Mouse (Mus musculus): ENCODE results near the gene Snu13.

Snu13 gene

GRCm38 (mm10) chr15:82047080-82047883 lies at the start of gene Snu13:
Snu13 (minus strand) TSS chr15:82047598.
- in situ Hi-C loops (cut with MboI, MseI), result loop anchor here (5.0 kb wide), 1 partner anchor 95 kb away; no protein-coding TSS in a partner anchor

- in situ Hi-C loops (cut with MboI, MseI), result no loop called here
Observed at GRCm38 (mm10) chr15:82091061-82091460, 43.7 kb upstream of the Snu13 start.

- in situ Hi-C loops (cut with MboI, MseI), result no loop called here
Observed at GRCm38 (mm10) chr15:82087266-82087665, 39.9 kb upstream of the Snu13 start.

GRCm38 (mm10) chr15:82086131-82086530 lies 38.7 kb upstream of the Snu13 start:
- in situ Hi-C loops (cut with MboI, MseI), result no loop called here

- in situ Hi-C loops (cut with MboI, MseI), result no loop called here
Observed at GRCm38 (mm10) chr15:82085606-82086005, 38.2 kb upstream of the Snu13 start.

- in situ Hi-C loops (cut with MboI, MseI), result no loop called here
Observed at GRCm38 (mm10) chr15:82081161-82081560, 33.8 kb upstream of the Snu13 start.

- in situ Hi-C loops (cut with MboI, MseI), result no loop called here
Observed at GRCm38 (mm10) chr15:82079883-82080282, 32.5 kb upstream of the Snu13 start.

GRCm38 (mm10) chr15:82073490-82073889 lies 26.1 kb upstream of the Snu13 start:
- in situ Hi-C loops (cut with MboI, MseI), result no loop called here

- in situ Hi-C loops (cut with MboI, MseI), result no loop called here
Observed at GRCm38 (mm10) chr15:82071816-82072469, 24.5 kb upstream of the Snu13 start.

- in situ Hi-C loops (cut with MboI, MseI), result no loop called here
Observed at GRCm38 (mm10) chr15:82069898-82070297, 22.5 kb upstream of the Snu13 start, which contains the start of gene Mei1. Mei1 (plus strand) TSS chr15:82069996.

GRCm38 (mm10) chr15:82065511-82065910 lies 18.1 kb upstream of the Snu13 start:
- in situ Hi-C loops (cut with MboI, MseI), result no loop called here

GRCm38 (mm10) chr15:82063909-82064308 lies 16.5 kb upstream of the Snu13 start:
- in situ Hi-C loops (cut with MboI, MseI), result loop anchor here (5.0 kb wide), 1 partner anchor 163 kb away; no protein-coding TSS in a partner anchor

GRCm38 (mm10) chr15:82058719-82059201 lies 11.4 kb upstream of the Snu13 start, which contains the start of gene 4930407I10Rik:
4930407I10Rik (plus strand) TSS chr15:82059151.
- in situ Hi-C loops (cut with MboI, MseI), result no loop called here

- in situ Hi-C loops (cut with MboI, MseI), result no loop called here
Observed at GRCm38 (mm10) chr15:82052544-82052943, 5.1 kb upstream of the Snu13 start.

- in situ Hi-C loops (cut with MboI, MseI), result loop anchor here (5.0 kb wide), 1 partner anchor 96 kb away; no protein-coding TSS in a partner anchor
Observed at GRCm38 (mm10) chr15:82046246-82046891, 1.0 kb downstream of the Snu13 start.

GRCm38 (mm10) chr15:82044166-82044784 lies 3.1 kb downstream of the Snu13 start:
- in situ Hi-C loops (cut with MboI, MseI), result no loop called here

- in situ Hi-C loops (cut with MboI, MseI), result no loop called here
Observed at GRCm38 (mm10) chr15:82040650-82041049, 6.7 kb downstream of the Snu13 start.

- in situ Hi-C loops (cut with MboI, MseI), result no loop called here
Observed at GRCm38 (mm10) chr15:82035904-82036689, 11.3 kb downstream of the Snu13 start.

- in situ Hi-C loops (cut with MboI, MseI), result no loop called here
Observed at GRCm38 (mm10) chr15:82033762-82034161, 13.6 kb downstream of the Snu13 start, which contains the start of gene Desi1. Desi1 (minus strand) TSS chr15:82033862.

- in situ Hi-C loops (cut with MboI, MseI), result no loop called here
Observed at GRCm38 (mm10) chr15:82032386-82032785, 15.0 kb downstream of the Snu13 start.

- in situ Hi-C loops (cut with MboI, MseI), result no loop called here
Observed at GRCm38 (mm10) chr15:82027726-82028125, 19.7 kb downstream of the Snu13 start.
